Mouse (Mus musculus): ENCODE data around the gene Psme2b.
"Not testable (repeated sequence)": the region's sequence is repeated elsewhere in the genome, so short reads cannot be mapped to it uniquely, and the experiment has no call there.

Gene Psme2b

DNA sequence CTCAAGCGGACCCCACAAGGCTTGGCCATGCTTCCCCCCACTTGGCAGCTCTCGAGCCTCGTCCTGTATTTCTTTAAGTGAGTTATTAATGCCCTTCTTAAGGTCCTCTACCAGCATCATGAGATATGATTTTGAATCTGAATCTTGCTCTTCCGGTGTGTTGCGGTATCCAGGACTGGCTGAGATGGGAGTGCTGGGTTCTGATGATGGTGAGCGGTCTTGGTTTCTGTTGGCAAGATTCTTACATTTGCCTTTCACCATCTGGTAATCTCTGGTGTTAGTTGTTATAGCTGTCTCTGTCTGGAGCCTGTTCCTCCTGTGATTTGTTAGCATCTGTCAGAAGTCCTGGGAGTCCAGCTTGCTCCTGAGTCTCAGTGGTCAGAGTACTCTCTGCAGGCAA lies at the start of gene Psme2b:
Gene Psme2b, minus strand, starts transcription at position 101 of the 400 bp plus-strand sequence.
- DNase-seq (ENCODE audit: low spot score in 2 of 2), result not testable (repeated sequence)

DNA sequence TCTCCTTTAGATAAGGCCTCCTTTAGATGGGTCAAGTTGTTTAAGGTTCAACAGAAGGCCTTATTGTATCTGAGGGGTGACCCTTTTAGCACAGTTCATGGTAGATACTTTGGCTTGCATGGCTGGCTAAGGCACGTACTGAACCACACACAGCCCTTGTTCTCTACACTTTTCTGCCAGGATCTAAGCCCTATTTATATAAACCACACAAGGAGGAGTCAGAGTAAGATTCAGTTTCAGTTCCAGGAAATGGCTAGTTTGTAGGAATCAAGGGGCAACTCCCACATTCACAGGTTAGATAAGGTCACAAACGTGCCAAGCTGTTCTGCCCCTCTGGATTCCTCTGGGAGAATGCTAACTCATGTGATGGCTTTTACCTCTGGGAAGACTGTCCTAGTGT lies 48.0 kb upstream of the Psme2b start, which contains the start of gene Tgtp1:
Gene Tgtp1, minus strand, starts transcription at position 155 of the 400 bp plus-strand sequence.
- not testable (repeated sequence) for DNase-seq (ENCODE audit: low spot score in 2 of 2)

DNA sequence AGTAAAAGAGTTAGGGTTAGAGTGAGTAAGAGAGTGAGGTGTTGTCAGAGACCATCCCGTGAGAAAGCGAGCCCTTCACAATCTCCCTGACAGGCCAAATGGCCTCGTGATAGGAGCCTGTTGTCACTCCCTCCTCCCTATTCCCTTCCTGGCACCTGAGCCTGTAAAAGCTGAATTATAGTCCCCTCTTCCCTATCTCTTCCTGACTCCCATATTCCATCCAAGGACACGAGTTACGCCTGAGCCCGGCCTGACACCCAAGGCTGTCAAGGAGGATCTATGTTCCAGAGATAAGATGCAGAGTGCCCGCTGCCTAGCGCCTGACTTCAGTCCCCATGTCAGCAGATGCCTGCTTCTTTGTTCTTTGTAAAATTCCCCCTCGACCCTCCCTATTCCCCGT lies 47.3 kb upstream of the Psme2b start:
- not testable (repeated sequence) for DNase-seq (ENCODE audit: low spot score in 2 of 2)

DNA sequence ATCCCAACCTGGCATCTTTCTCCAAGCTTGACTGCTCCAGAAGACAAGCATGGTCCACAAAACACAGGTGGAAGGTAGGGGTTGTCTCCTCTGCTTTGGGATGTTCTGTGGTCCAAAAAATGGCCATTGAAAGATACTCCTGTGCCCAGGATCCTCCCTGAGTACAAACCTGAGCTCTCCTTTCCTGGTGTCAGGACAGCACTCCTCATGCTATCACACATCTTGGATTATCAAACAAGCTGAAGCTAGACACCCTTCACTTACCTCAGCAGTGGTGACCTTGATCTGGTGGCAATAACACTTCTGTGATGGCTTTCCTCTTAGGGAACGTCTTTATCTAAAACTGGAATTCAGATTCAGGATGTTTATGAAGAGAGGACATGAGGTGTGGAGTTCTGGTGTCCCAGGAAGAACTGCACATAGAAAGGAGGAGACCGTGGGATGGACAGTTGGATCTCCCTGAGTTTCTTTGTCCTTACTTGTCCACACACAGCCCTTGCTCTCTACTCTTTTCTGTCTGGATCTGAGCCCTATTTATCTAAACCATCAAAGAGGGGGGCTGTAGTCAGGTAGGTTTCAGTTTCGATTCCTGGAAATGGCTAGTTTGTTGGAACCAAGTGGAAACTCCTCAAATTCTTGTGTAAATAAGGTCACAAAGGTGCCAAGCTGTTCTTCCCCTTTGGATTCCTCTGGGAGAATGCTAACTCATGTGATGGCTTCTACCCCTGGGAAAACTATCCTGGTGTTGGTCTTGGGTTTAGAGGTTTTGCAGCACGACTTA lies 45.9 kb upstream of the Psme2b start, which contains the start of gene Gm12185:
Gene Gm12185, minus strand, starts transcription at position 487 of the 781 bp plus-strand sequence.
- DNase-seq (ENCODE audit: low spot score in 2 of 2), result not testable (repeated sequence)

DNA sequence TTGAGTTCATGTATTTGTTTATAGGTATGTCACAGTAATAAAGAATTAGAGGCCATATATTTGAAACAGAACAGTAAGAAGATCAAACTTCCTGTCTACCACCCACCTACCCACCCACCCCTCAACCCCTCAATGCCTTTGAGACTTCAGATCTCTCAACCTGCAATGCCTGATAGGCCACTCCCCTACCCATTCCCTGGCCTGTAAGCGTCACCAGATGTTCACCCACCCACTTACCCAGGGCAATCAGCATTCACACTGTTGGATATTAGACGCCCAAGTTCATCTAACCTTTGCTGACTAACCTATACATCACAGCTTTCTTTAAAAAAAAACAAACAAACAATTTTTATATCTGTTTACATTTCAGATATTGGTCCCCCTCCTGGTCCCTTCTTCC lies 44.0 kb upstream of the Psme2b start:
- not testable (repeated sequence) for DNase-seq (ENCODE audit: low spot score in 2 of 2)

DNA sequence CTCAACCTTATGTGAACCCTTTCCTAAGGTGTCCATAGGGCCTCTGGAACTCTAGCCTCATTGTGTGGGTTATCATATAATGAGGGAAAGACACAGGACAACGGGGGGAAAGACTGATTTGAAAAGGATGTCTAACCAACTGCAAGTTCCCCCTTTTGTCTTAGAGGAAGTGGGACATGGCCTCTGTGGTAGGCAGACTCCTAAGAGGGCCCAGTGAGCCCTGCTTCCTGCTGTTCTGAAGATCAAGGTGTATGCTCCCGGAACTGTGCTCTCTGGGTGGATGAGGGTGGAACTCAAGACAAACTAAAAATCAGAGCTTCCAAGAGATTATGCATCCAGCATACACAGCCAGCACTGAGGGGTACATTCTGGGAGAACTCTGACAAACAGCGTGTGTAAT lies 42.2 kb upstream of the Psme2b start:
- not testable (repeated sequence) for DNase-seq (ENCODE audit: low spot score in 2 of 2)

DNA sequence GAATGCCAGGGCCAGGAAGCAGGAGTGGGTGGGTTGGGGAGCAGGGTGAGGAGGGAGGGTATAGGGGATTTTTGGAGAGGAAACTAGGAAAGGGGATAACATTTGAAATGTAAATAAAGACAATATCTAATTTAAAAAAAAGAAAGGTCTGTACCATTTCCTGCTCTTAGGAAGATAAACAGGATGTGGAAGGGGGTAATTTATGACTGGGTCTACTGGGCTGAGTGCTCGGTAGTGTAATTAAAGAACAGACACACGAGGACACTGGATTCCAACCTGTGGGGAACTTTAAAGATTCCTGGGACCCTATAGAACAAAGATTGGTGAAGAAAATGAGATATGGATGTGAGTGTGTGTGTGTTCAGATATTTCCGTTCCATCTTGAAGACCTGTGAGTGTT lies 36.9 kb upstream of the Psme2b start:
- not testable (repeated sequence) for DNase-seq (ENCODE audit: low spot score in 2 of 2)

DNA sequence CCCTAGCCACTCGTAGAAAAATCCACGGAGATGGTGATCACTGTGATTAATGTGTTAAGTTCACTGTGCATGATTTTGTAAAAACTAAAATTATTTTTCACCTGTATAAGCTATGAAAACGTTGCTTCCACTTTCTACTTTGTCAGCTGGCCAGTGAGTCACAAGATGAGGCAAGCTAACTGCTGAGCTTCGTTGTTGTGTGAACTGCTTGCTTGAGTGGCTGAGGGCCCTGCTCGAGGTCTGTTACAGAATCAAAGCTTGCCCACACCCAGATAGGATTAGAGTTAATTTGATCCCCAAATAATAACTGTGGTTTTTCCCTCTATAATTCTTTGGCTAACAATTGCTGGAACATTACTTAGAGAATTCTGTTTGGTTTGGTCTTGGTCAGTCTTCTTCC lies 34.1 kb upstream of the Psme2b start:
- not testable (repeated sequence) for DNase-seq (ENCODE audit: low spot score in 2 of 2)

DNA sequence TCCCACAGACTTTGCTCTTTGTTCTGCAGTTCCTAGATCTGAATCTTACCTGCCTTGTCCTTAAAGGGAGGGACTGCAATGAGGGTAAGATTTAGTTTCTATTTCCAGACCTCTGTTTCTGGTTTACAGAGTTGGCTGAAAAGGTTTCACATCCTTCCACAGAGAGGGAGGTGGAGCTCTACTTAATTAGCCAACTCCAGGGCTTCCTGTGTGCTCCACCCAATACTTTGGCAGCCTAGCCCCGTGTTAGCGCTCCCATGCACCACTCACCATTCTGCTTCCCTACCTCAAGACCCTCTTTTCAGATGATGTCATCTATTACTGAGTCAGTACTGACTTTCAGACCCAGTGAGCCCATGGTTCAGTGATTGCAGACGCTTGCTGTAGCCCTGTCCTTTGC lies 33.3 kb upstream of the Psme2b start, which contains the start of gene 9930111J21Rik1:
Gene 9930111J21Rik1, minus strand, starts transcription at position 148 of the 400 bp plus-strand sequence.
- DNase-seq (ENCODE audit: low spot score in 2 of 2), result not testable (repeated sequence)

DNA sequence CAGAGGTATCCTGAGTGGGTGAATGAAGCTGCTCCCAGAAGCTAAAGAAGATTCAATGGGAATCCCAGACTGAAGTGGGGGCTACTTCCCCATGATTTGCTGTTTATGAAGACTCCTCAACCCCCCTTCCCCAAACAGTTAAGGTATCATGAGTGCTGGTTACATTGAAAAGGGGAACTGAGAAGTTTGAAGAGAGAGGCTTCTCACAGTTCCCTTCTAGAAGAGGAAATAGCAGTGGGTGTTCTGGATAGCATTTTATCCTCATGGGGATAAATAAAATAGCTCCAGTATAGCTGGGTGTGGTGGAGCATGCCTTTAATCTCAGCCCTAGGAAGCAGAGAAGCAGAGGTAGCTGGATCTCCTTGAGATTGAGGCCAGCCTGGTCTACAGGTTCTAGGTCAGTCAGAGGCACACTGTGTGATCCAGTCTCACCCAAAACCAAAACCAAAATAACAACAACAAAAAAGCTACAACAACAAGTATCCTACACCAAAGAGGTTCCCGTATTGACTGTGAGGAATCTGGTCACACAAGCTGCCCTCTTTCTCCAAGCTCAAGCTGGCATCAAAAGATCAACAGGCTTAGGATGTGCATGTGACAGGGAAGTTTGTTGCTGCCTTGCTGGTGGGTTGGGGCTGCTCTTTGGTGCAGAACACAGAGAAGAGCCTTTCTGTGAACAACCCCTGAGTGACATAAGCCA lies 32.4 kb upstream of the Psme2b start, which contains the start of gene Olfr56:
Gene Olfr56, plus strand, starts transcription at position 650 of the 700 bp plus-strand sequence.
- not testable (repeated sequence) for DNase-seq (ENCODE audit: low spot score in 2 of 2)

DNA sequence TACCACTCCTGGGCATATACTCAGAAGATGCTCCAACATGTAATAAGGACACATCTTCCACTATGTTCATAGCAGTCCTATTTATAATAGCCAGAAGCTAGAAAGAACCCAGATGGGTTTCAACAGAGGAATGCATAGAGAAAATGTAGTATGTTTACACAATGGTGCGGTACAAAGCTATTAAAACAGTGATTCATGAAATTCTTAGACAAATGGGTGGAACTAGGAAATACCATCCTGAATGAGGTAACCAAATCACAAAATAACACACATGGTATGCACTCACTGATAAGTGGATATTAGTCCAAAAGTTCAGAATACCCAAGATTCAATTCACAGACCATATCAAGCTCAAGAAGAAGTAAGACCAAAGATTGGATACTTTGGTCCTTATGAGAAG lies 28.7 kb upstream of the Psme2b start:
- DNase-seq (ENCODE audit: low spot score in 2 of 2), result not testable (repeated sequence)

DNA sequence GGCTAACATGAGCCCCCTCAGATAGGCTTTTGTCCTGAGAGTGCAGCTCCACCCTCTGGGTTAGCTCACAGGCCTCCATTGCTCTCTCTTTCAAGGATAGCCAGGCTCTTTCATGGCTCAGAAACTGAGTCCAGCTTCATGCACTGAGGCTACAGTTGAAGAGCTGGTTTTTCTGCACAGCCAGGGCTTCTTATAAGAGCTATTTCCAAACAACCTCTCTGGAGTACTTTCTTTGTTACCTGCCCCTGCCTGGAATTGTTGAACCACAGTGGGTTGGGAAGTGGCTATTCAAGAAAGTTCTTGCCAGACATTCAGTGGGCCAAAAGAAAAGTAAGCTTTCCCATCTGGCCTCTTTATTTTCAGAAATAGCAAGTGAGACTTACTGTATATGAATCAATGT lies 6.7 kb downstream of the Psme2b start:
- DNase-seq (ENCODE audit: low spot score in 2 of 2), result not testable (repeated sequence)

DNA sequence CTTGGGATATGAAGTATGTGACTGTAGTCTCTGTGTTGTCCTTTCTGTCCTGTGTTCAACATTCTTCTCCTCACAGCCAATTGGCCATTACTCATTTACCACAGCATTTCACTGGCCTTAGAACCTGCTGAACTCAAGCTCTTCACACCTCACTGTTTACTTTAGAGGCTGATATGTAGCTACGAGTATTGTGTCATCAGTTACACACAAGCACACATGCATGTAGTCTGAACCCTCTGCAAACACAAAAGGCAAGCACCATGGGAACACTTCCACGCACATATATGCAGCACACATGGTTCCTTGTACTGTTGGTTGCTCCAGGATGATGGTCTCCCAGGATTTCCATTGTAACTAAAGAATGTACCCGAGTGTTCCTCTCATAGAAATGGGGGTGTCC lies 10.7 kb downstream of the Psme2b start:
- DNase-seq (ENCODE audit: low spot score in 2 of 2), result not testable (repeated sequence)

DNA sequence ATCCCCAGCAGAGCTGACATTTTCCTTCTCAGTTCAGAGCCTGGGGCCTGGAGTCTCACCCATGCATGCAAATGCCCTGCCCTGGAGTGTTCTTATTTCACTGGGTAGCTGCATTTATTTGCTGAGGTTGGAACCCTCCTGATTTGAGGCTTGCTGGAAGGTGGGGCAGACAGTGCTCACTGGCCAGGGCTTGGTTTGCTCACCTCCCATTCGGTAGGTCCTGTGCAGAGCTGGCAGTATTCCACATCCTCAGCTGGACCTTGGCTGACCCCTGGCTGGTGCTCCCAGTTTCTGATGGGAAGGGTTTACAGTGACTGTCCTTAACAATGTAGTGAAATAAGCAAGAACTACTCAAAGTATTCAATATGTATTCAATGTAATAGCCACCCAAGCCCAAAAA lies 12.1 kb downstream of the Psme2b start:
- not testable (repeated sequence) for DNase-seq (ENCODE audit: low spot score in 2 of 2)

DNA sequence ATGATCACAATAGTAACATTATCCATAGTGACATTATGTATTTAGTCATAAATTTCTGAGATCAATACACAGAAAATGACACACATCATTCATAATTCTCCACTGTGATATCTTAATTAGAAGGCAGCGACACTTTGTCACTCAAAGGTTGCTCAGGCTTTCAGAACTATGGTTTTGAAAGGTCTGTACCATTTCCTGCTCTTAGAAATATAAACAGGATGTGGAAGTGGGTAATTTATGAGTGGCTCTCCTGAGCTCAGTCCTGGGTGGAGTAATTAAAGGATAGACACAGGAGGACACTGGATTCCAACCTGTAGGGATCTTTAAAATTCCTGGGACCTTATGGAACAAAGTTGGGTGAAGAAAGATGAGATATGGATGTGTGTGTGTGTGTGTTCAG lies 12.6 kb downstream of the Psme2b start:
- not testable (repeated sequence) for DNase-seq (ENCODE audit: low spot score in 2 of 2)

DNA sequence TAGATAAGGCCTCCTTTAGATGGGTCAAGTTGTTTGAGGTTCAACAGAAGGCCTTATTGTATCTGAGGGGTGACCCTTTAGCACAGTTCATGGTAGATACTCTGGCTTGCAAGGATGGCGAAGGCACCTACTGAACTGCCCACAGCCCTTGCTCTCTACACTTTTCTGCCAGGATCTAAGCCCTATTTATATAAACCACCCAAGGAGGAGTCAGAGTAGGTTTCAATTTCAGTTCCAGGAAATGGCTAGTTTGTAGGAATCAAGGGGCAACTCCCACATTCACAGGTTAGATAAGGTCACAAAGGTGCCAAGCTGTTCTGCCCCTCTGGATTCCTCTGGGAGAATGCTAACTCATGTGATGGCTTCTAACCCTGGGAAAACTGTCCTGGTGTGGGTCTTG lies 17.9 kb downstream of the Psme2b start:
- DNase-seq (ENCODE audit: low spot score in 2 of 2), result not testable (repeated sequence)

DNA sequence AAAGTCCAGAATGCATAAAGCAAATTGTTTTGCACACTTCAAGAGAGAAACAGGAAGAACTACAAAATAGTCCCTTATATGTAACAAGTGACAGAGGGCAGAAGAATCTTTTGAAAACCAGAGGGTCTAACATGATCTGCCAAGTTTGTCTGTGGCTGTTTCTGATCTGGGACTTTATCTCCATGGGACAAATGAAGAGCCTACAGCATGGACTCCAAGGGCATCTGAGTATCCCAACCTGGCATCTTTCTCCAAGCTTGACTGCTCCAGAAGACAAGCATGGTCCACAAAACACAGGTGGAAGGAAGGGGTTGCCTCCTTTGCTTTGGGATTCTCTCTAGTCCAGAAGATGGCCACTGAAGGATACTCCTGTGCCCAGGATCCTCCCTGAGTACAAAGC lies 19.6 kb downstream of the Psme2b start:
- DNase-seq (ENCODE audit: low spot score in 2 of 2), result not testable (repeated sequence)

DNA sequence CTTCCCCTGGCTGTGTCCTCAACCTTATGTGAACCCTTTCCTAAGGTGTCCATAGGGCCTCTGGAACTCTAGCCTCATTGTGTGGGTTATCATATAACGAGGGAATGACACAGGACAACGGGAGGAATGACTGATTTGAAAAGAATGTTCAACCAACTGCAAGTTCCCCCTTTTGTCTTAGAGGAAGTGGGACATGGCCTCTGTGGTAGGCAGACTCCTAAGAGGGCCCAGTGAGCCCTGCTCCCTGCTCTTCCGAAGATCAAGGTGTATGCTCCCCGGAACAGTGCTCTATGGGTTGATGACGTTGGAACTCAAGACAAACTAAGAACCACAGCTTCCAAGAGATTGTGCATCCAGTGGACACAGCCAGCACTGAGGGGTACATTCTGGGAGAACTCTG lies 22.2 kb downstream of the Psme2b start:
- not testable (repeated sequence) for DNase-seq (ENCODE audit: low spot score in 2 of 2)

DNA sequence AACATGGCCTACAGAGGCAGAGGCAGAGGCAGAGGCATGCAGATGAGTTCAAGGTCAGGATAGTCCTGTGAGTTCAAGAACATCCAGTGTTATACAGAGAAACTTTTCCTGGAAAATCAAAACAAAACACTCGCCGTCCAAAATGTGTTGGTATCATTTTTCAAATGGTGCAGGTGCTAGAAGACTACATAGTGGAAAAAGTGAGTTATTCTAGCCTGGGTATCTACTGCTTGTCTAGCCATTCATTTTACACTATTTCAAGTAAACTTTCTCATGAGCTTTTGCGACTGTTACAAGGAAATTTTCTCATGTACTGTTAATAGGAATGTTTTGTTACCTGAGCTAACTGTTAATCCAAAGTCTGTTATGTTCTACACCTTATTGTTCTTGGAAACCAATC lies 27.6 kb downstream of the Psme2b start:
- no peak for DNase-seq (ENCODE audit: low spot score in 2 of 2)

DNA sequence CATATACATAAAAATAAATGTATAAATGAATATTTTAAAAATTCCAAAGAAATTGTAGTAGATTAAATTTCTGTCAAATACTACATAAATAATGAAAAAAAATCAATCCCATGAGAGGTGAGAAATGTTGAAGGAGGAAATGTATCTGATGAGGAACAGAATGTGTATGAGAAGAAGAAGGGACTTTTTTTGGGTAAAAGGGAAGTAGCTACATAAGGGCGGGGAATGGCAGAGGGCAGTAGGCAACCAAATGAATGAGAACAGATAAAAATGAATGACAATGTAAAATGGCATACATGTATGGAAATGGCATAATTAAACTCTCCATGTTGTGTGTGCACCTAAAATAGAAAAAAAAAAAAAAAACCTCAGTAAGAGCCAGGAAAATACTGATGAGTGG lies 32.4 kb downstream of the Psme2b start:
- no peak for DNase-seq (ENCODE audit: low spot score in 2 of 2)

DNA sequence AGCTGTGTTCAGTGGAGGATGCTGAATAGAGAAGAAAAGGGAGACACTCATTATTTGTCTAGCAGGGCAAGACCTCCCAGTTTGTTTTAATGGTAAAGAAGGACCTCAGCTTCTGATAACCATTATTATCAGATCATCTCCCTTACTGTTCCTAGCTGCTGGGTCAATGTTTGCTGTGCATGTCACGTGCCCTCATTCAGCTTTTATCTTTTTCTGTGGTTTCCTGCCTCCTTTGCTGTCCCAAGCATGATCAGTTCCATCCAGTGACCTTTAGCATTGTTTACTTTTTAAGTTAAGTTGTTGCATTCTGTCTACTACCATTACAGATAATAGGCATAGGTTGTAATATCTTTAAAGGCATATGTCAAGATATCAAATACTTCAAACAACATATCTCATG lies 37.5 kb downstream of the Psme2b start:
- no peak for DNase-seq (ENCODE audit: low spot score in 2 of 2)

DNA sequence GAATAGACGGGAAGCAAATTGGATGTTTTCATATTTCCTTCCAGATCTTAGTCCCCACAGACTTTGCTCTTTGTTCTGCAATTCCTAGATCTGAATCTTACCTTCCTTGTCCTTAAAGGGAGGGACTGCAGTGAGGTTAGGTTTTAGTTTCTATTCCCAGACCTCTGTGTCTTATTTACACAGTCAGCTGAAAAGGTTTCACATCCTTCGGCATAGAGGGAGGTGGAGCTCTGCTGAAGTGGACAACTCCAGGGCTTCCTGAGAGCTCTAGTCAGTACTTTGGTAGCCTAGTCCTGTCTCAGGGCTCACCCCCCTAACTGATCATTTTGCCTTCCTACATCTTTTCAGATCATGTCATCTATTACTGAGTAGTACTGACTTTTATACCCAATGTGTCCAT lies 44.0 kb downstream of the Psme2b start, which contains the start of gene Gm5431:
Gene Gm5431, minus strand, starts transcription at position 194 of the 400 bp plus-strand sequence.
- DNase-seq (ENCODE audit: low spot score in 2 of 2), result no peak

DNA sequence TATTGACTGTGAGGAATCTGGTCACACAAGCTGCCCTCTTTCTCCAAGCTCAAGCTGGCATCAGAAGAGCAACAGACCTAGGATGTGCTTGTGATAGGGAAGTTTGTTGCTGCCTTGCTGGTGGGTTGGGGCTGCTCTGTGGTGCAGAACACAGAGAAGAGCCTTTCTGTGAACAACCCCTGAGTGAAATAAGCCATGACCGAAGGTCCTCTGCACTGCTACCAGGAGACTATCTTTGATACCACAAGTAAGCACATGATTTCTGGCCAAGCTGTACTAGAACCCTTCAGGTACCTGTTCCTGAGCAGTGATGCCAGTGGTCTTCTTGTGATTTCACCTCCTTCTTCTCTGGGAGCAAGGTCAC lies 44.4 kb downstream of the Psme2b start:
- DNase-seq (ENCODE audit: low spot score in 2 of 2), result not testable (repeated sequence)

All from urinary bladder, postnatal 4 days (tissue).